Mouse (Mus musculus) heart, postnatal 25 days (tissue): ENCODE measurements at regions not wholly inside any gene's neighbourhood (a gene's known extent, or its start where the extent isn't known, plus 50 kb on each side); places are given as distances from the start of the nearest gene placed in this dataset.

ENCODE experiments used
- DNase-seq: peaks from one replicate; pipeline ENCODE4 v3.0.0; 2022; ENCODE audit warnings: low spot score
- intact Hi-C: fragments of 180-260 bp; cut with DNase I; formaldehyde crosslinking; loops from one replicate; pipeline ENCODE4 v1.15.1; 2025

DNA sequence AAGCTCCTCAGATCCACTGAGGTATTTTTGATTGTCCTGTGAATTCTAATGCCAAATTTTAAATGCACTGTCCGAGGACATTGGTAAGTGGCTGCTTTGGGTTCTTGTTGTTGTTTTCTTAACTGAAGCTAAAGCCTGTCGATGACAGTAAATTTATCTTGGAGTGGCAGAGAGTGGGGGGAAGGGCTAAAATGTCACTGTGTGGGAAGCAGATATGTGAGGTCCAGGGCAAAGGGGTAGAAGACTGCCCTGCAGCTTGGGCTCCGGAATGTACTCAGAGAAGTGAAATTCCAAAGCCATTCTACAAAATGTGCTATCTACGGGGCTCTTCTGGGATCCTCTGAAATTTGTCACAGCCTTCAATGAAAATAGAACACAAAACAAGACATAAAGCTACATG lies 159.3 kb upstream of the Tmtc1 start:
- intact Hi-C loops, result no loop called here
- DNase-seq, result no peak

DNA sequence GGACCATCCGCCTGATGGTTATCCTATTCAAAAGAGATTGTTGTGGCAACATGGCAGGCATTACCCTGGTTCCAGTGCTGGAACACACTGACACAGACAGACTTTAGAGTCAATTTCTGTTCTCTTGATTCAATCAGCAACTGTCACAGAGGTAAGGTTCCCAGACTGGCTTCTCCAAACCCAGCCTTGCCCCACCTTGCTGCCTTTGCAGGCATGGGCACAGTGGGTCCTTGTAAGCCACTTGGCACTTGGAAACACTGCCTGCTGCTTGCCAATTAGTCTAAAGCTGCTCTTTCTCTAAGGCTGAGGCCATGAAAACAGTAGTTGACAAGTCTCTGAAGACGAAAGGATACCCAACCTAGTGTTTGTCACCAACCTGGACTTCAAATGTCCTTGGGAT lies 158.7 kb upstream of the Tmtc1 start:
- DNase-seq, result no peak
- intact Hi-C loops, result no loop called here

GRCm38 (mm10) chr6:148600934-148601333 lies 156.7 kb upstream of the Tmtc1 start:
- intact Hi-C loops, result no loop called here
- no peak for DNase-seq

GRCm38 (mm10) chr6:148599473-148599872 lies 155.3 kb upstream of the Tmtc1 start:
- DNase-seq, result no peak
- intact Hi-C loops, result no loop called here

DNA sequence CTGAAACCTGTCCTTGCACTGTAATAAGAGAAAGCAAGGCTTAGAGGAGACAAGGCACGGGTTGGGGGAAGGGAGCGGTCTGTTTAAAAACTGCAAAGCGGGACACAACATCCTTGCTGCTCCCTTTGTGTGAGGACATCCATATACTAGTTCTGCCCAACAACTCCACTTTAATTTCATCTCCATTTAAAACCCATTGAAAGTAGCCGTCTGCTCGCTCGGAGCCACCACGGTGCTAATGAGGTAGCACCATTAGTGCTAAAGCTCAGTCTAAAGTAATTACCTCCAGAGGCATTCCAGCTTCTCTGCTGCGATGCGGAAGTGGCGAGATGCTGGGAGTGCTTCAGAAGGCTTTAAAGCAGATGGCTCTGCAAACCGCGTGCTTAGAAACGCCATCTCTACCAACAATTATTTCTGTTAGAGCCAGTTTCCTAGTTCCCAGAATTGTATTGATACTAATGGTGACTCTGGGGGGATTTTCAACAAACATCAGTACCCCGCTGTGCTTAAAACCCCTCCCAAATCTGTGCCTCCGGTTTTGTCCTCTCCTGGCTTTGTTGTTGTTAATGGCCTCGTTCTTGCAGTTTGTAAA lies 154.7 kb upstream of the Tmtc1 start:
- DNase-seq, result no peak
- intact Hi-C loops, result no loop called here

DNA sequence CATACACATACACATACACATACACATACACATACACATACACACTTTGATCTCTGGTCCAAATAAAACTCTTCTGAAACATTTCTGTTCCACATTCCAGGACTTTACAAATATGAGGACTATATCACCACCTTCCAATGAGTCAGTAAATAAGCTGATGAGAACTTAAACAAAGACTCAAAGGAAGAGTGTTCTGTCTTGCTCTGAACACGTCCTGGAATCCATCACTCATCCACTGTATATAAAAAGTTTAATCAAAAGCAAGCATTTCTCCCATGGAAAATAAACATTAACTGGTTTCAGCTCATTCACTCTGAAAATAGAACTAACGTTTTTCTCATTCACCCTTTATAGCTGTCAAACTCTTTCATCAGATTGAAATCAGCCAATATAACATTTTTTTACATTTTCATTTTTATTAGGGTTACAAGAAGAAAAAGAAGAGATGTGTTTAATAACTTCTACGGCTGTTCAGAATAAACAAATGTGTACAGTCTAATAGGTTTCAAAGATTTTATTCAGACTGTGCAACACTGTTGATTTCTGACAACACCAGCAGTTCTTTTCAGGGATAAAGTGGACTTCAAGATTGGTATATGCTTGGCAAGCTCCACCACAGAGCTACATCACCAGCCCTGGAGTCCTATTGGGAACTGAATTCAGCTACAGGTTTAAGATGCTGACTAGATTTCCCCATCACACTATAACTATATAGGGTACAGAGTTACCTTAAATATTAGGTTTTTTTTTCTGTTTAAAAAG lies 151.0 kb upstream of the Tmtc1 start:
- no peak for DNase-seq
- intact Hi-C loops, result no loop called here

DNA sequence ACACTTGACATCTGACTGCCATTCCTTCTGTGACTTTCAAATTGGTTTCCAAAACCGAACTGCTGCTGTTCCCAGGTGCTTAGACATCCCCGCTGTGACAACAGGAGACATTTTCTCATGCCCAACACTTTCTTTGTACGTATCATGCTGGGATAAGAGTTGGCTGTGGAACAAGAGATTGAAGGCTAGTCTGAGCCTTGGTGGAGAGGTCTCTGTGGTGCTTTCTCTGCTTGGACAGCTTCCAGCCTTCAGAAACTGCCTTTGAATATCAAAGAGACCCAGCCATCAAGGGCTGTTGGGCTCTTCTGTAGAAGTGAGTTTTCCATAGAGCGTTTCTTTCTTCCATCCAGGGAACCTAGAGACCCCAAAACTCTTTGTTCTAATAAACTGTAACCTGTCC lies 144.8 kb upstream of the Tmtc1 start:
- intact Hi-C loops, result no loop called here
- DNase-seq, result no peak

- DNase-seq, result no peak
- intact Hi-C loops, result no loop called here
These were observed 142.5 kb upstream of the Tmtc1 start for GRCm38 (mm10) chr6:148586439-148587321.

GRCm38 (mm10) chr6:148584126-148584525 lies 139.9 kb upstream of the Tmtc1 start:
- intact Hi-C loops, result no loop called here
- DNase-seq, result no peak

- intact Hi-C loops, result no loop called here
- DNase-seq, result no peak
These were observed 134.1 kb upstream of the Tmtc1 start for GRCm38 (mm10) chr6:148578281-148578680.

- DNase-seq, result no peak
- intact Hi-C loops, result no loop called here
These were observed 133.5 kb upstream of the Tmtc1 start for GRCm38 (mm10) chr6:148577663-148578062.

DNA sequence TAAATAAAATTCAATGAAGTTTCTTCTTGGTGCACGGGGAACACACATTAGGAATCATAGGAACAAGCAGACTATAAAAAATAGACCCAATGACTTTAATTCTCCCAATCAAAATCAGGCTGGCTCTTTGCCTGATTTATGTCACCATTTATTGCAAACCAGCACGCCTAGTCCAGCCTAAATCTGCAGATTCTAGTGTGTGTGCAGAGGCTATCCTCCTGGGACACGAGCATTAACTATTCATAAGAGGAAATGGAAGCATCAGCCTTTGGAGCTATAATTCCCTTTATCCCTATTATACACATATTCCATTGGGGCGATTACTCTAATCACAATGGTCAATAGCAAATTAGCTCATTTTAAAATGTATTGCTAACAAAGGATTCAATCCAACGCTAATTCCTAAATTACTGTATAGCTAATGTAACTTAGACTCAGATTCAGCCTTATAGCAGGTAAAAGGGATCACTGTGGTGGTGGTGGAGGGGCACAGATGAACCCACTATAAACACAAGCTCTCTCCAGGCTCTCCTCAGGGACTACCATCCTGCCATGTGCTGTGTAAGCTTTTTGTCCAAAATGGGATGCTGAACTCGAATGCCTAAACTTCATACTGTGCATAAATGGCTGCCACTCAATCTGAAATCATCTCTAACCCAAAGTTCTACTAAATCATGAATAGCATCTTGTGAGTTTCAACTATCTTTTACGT lies 130.7 kb upstream of the Tmtc1 start:
- DNase-seq, result no peak
- intact Hi-C loops, result no loop called here

GRCm38 (mm10) chr6:148572201-148572600 lies 128.0 kb upstream of the Tmtc1 start:
- no peak for DNase-seq

DNA sequence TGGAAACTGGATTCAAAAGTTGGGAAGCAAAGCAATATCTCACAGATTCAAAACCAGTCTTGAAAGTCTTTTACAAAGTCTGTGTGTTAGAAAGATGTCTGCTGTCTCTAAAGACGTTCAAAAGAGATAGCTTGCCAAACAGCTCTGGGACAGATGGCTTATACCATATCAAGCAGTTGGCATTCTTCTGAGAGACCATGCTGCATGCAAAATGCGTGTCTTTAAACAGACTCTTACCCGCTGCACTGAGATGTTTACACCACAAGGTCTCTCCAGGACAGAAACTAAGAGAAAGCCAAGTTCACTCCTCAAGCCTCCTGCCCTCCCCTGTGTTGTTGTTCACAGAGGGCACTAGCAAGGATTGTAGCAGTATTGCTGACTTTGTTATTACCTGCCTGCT lies 127.5 kb upstream of the Tmtc1 start:
- no peak for DNase-seq
- intact Hi-C loops, result no loop called here

More at GRCm38 (mm10) chr6:148572201-148572600, 128.0 kb upstream of the Tmtc1 start:
- intact Hi-C loops, result no loop called here

DNA sequence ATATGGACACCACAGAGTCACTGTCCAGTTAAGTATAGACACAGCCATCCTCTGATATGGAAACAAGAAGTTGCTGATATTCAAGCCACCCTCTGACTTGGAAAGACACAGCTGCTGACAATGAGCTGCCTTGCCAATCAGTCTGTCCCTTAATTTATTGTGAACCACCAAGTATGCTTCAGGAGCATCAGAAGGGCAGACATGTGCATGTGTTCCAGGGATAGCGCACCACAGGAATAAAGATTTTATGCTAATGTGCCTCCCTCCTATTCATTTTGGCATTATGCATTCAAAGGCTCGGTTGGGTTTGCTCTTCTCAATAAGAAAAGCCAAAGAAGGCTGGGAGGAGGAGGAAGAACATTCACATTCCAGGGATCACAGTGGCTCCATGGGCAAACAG lies 120.0 kb upstream of the Tmtc1 start:
- intact Hi-C loops, result no loop called here
- no peak for DNase-seq

GRCm38 (mm10) chr6:148562206-148562708 lies 118.1 kb upstream of the Tmtc1 start:
- intact Hi-C loops, result no loop called here
- no peak for DNase-seq

DNA sequence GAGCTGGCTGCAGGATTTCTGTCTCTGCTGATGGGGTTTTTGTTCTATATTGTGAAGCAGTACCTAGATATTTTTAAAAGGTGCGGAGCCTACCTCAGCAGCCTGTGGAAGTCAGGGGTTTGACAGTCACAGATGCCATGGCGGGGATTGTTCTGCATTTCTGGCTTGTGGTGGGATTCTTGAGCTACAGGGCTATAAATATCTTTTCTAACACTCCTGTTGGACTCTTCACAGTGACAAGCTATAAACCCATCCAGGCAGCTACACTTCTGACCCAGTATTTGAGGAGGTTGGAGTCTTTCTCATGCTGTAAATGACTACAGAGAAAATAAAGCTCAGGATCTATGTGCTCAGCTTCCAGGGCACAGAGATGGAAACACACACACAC lies 112.3 kb upstream of the Tmtc1 start:
- intact Hi-C loops, result loop anchor here (10.0 kb wide), 1 partner anchor 112 kb away; the partner anchor contains the start of gene Tmtc1
- no peak for DNase-seq

- no peak for DNase-seq
- intact Hi-C loops, result loop anchor here (10.0 kb wide), 1 partner anchor 111 kb away; the partner anchor contains the start of gene Tmtc1
These were observed 111.7 kb upstream of the Tmtc1 start for GRCm38 (mm10) chr6:148555651-148556483.

- intact Hi-C loops, result loop anchor here (10.0 kb wide), 1 partner anchor 110 kb away; the partner anchor contains the start of gene Tmtc1
- no peak for DNase-seq
These were observed 110.3 kb upstream of the Tmtc1 start for GRCm38 (mm10) chr6:148554463-148554862.
